Mouse (Mus musculus) intestine, embryonic 15.5 days (tissue): ENCODE data around the gene Gabbr2. TPM values are rescaled to one million over a fixed set of nuclear protein-coding genes. Genes with fewer than 3 reads are reported as not detected.

Experiments
- ATAC-seq: fragments of 200-750 bp; cut with Nextera tagmentation; 2 replicates; pipeline ENCODE4 v1.8.0; 2017; ENCODE audit warnings: moderate TSS enrichment, moderate library complexity
- H3K27ac ChIP-seq: fragments of 300-500 bp; sonication (generic); 2 replicates; pipeline ENCODE4 v1.5.1; 2015; ENCODE audit warnings: mild to moderate bottlenecking, inconsistent platforms
- H3K27me3 ChIP-seq: fragments of 300-500 bp; sonication (generic); replicated peaks from 2 replicates; pipeline ENCODE4 v1.6.1; 2015; ENCODE audit warnings: inconsistent platforms
- H3K36me3 ChIP-seq: fragments of 300-500 bp; sonication (generic); 2 replicates; pipeline ENCODE4 v1.6.1; 2015; ENCODE audit warnings: inconsistent platforms
- H3K4me1 ChIP-seq: fragments of 300-500 bp; sonication (generic); replicated peaks from 2 replicates; pipeline ENCODE4 v1.6.1; 2015; ENCODE audit warnings: inconsistent platforms
- H3K4me2 ChIP-seq: fragments of 300-500 bp; sonication (generic); replicated peaks from 2 replicates; pipeline ENCODE4 v1.6.1; 2015; ENCODE audit warnings: mild to moderate bottlenecking, inconsistent platforms
- H3K4me3 ChIP-seq: fragments of 300-500 bp; sonication (generic); replicated peaks from 2 replicates; pipeline ENCODE4 v1.5.1; 2015; ENCODE audit warnings: inconsistent platforms
- H3K9ac ChIP-seq: fragments of 300-500 bp; sonication (generic); 2 replicates; pipeline ENCODE4 v1.6.1; 2015; ENCODE audit warnings: inconsistent platforms
- H3K9me3 ChIP-seq: fragments of 300-500 bp; sonication (generic); 2 replicates; pipeline ENCODE4 v1.6.1; 2016; ENCODE audit warnings: inconsistent platforms
- WGBS: fragments of 180-500 bp; shearing (Covaris S2); methylation state at CpG from one replicate; pipeline ENCODE4 v1.1.7; 2015; 5-methylcytosine and 5-hydroxymethylcytosine counted together
- polyA plus RNA-seq: library from polyadenylated mRNA; unstranded; fragments of >200 nt; fragmentation: Nextera tagmentation; extraction: Ambion mirVana; gene quantifications from 2 replicates; pipeline ENCODE4 v1.2.1, GENCODE M21; 2015

Gene Gabbr2
- polyA plus RNA-seq, 1 experiment from 2014 or later: 0.15 TPM

GRCm38 (mm10) chr4:46791268-46791951 is 200.3 kb downstream of the Gabbr2 start:
- no peak overlapping the region for H3K9ac ChIP-seq
- ATAC-seq: no peak
- no peak overlapping the region for H3K4me3 ChIP-seq
- no peaks in the 10 kb centered on the region for H3K27me3 ChIP-seq
- 77% methylated on average over 14 of the region's 14 CpGs for whole genome bisulfite sequencing
- no peaks in the 10 kb centered on the region for H3K36me3 ChIP-seq
- no peak overlapping the region for H3K4me2 ChIP-seq
- H3K9me3 ChIP-seq: no peaks in the 10 kb centered on the region
- H3K4me1 ChIP-seq: no peaks in the 10 kb centered on the region
- no peak overlapping the region for H3K27ac ChIP-seq

- 45% methylated on average over 9 of the region's 9 CpGs for WGBS
- no peaks in the 10 kb centered on the region for H3K9me3 ChIP-seq
- H3K27ac ChIP-seq: no peak overlapping the region
- H3K36me3 ChIP-seq: no peaks in the 10 kb centered on the region
- no peaks in the 10 kb centered on the region for H3K4me1 ChIP-seq
- H3K4me2 ChIP-seq: no peak overlapping the region
- H3K4me3 ChIP-seq: no peak overlapping the region
- ATAC-seq: no peak
- H3K27me3 ChIP-seq: no peaks in the 10 kb centered on the region
- no peak overlapping the region for H3K9ac ChIP-seq
Measured at GRCm38 (mm10) chr4:46790609-46791267, 200.9 kb downstream of the Gabbr2 start.

- H3K4me1 ChIP-seq: no peaks in the 10 kb centered on the region
- ATAC-seq: no peak
- H3K9ac ChIP-seq: no peak overlapping the region
- H3K4me2 ChIP-seq: no peak overlapping the region
- H3K9me3 ChIP-seq: no peaks in the 10 kb centered on the region
- H3K4me3 ChIP-seq: no peak overlapping the region
- H3K27me3 ChIP-seq: no peaks in the 10 kb centered on the region
- no peak overlapping the region for H3K27ac ChIP-seq
- 75% methylated on average over 14 of the region's 14 CpGs for WGBS
- no peaks in the 10 kb centered on the region for H3K36me3 ChIP-seq
Measured at GRCm38 (mm10) chr4:46784430-46785049, 207.1 kb downstream of the Gabbr2 start.

GRCm38 (mm10) chr4:46781109-46781508 is 210.6 kb downstream of the Gabbr2 start:
- ATAC-seq: no peak
- Histone ChIP-seq H3K4me3 (no peak overlapping the region), H3K36me3 (no peaks in the 10 kb centered on the region), H3K9ac (no peak overlapping the region), H3K4me2 (no peak overlapping the region), H3K27ac (no peak overlapping the region), H3K9me3 (no peaks in the 10 kb centered on the region), H3K4me1 (no peaks in the 10 kb centered on the region), H3K27me3 (no peaks in the 10 kb centered on the region)
- WGBS: 61% methylated on average over 6 of the region's 6 CpGs

- H3K27me3 ChIP-seq: no peaks in the 10 kb centered on the region
- H3K27ac ChIP-seq: no peak overlapping the region
- H3K4me3 ChIP-seq: no peak overlapping the region
- no peak for ATAC-seq
- WGBS: 79% methylated on average over 5 of the region's 5 CpGs
- H3K4me1 ChIP-seq: no peaks in the 10 kb centered on the region
- no peaks in the 10 kb centered on the region for H3K36me3 ChIP-seq
- H3K9ac ChIP-seq: no peak overlapping the region
- H3K9me3 ChIP-seq: no peaks in the 10 kb centered on the region
- no peak overlapping the region for H3K4me2 ChIP-seq
Measured at GRCm38 (mm10) chr4:46775959-46776358, 215.7 kb downstream of the Gabbr2 start.

- Histone ChIP-seq H3K27me3 (no peaks in the 10 kb centered on the region), H3K4me2 (peak overlapping the region; percentile 17; the same call in 1 of the 2 replicates), H3K4me1 (no peaks in the 10 kb centered on the region), H3K4me3 (no peak overlapping the region), H3K9ac (no peak overlapping the region), H3K27ac (no peak overlapping the region), H3K9me3 (no peaks in the 10 kb centered on the region), H3K36me3 (no peaks in the 10 kb centered on the region)
- WGBS: 15% methylated on average over 14 of the region's 14 CpGs
- peak; percentile 62 for ATAC-seq
Measured at GRCm38 (mm10) chr4:46774652-46775051, 217.0 kb downstream of the Gabbr2 start.

GRCm38 (mm10) chr4:46773243-46773642 is 218.4 kb downstream of the Gabbr2 start:
- no peak overlapping the region for H3K4me3 ChIP-seq
- H3K36me3 ChIP-seq: no peaks in the 10 kb centered on the region
- WGBS: 82% methylated on average over 3 of the region's 3 CpGs
- no peaks in the 10 kb centered on the region for H3K9me3 ChIP-seq
- H3K27me3 ChIP-seq: no peaks in the 10 kb centered on the region
- H3K4me2 ChIP-seq: no peak overlapping the region
- H3K4me1 ChIP-seq: no peaks in the 10 kb centered on the region
- H3K27ac ChIP-seq: no peak overlapping the region
- no peak for ATAC-seq
- no peak overlapping the region for H3K9ac ChIP-seq

GRCm38 (mm10) chr4:46772591-46772990 is 219.1 kb downstream of the Gabbr2 start:
- H3K9ac ChIP-seq: no peak overlapping the region
- H3K4me3 ChIP-seq: no peak overlapping the region
- 81% methylated on average over 2 of the region's 2 CpGs for WGBS
- H3K27ac ChIP-seq: no peak overlapping the region
- no peaks in the 10 kb centered on the region for H3K27me3 ChIP-seq
- no peaks in the 10 kb centered on the region for H3K36me3 ChIP-seq
- H3K4me2 ChIP-seq: no peak overlapping the region
- ATAC-seq: no peak
- H3K9me3 ChIP-seq: no peaks in the 10 kb centered on the region
- H3K4me1 ChIP-seq: no peaks in the 10 kb centered on the region

GRCm38 (mm10) chr4:46771116-46771515 is 220.6 kb downstream of the Gabbr2 start:
- 84% methylated on average over 12 of the region's 12 CpGs for WGBS

GRCm38 (mm10) chr4:46770635-46771034 is 221.0 kb downstream of the Gabbr2 start:
- no peaks in the 10 kb centered on the region for H3K9me3 ChIP-seq
- WGBS: 76% methylated on average over 2 of the region's 2 CpGs
- H3K9ac ChIP-seq: no peak overlapping the region
- no peak overlapping the region for H3K27ac ChIP-seq
- no peak for ATAC-seq
- no peaks in the 10 kb centered on the region for H3K4me1 ChIP-seq
- no peak overlapping the region for H3K4me2 ChIP-seq
- H3K27me3 ChIP-seq: no peaks in the 10 kb centered on the region
- H3K4me3 ChIP-seq: no peak overlapping the region
- H3K36me3 ChIP-seq: no peaks in the 10 kb centered on the region

More at GRCm38 (mm10) chr4:46771116-46771515, 220.6 kb downstream of the Gabbr2 start:
- no peak overlapping the region for H3K4me3 ChIP-seq
- H3K9ac ChIP-seq: no peak overlapping the region
- no peaks in the 10 kb centered on the region for H3K4me1 ChIP-seq
- no peak overlapping the region for H3K4me2 ChIP-seq
- no peak overlapping the region for H3K27ac ChIP-seq
- no peaks in the 10 kb centered on the region for H3K36me3 ChIP-seq
- no peak for ATAC-seq
- H3K27me3 ChIP-seq: no peaks in the 10 kb centered on the region
- H3K9me3 ChIP-seq: no peaks in the 10 kb centered on the region

GRCm38 (mm10) chr4:46770090-46770489 is 221.6 kb downstream of the Gabbr2 start:
- no peak overlapping the region for H3K4me2 ChIP-seq
- WGBS: 86% methylated on average over 8 of the region's 8 CpGs

GRCm38 (mm10) chr4:46766326-46766725 is 225.3 kb downstream of the Gabbr2 start:
- 83% methylated on average over 7 of the region's 7 CpGs for WGBS
- H3K9ac ChIP-seq: no peak overlapping the region
- no peak overlapping the region for H3K4me3 ChIP-seq
- H3K27ac ChIP-seq: no peak overlapping the region
- no peaks in the 10 kb centered on the region for H3K36me3 ChIP-seq
- no peaks in the 10 kb centered on the region for H3K27me3 ChIP-seq
- no peaks in the 10 kb centered on the region for H3K4me1 ChIP-seq
- no peaks in the 10 kb centered on the region for H3K9me3 ChIP-seq
- no peak overlapping the region for H3K4me2 ChIP-seq
- no peak for ATAC-seq

More at GRCm38 (mm10) chr4:46770090-46770489, 221.6 kb downstream of the Gabbr2 start:
- Histone ChIP-seq H3K9ac (no peak overlapping the region), H3K4me3 (no peak overlapping the region), H3K4me1 (no peaks in the 10 kb centered on the region), H3K27me3 (no peaks in the 10 kb centered on the region), H3K36me3 (no peaks in the 10 kb centered on the region), H3K9me3 (no peaks in the 10 kb centered on the region), H3K27ac (no peak overlapping the region)
- no peak for ATAC-seq
